Mouse (Mus musculus) thymus, adult 2 months (tissue): ENCODE data around the gene Gtf2a2. TPM values are rescaled to one million over a fixed set of nuclear protein-coding genes. Genes with fewer than 3 reads are reported as not detected.

Source experiments
- DNase-seq: peaks from one replicate; pipeline ENCODE4 v3.0.0; 2021
- H3K27ac ChIP-seq: fragments of 200-500 bp; 2 replicates; pipeline ENCODE4 v1.5.1; 2012; ENCODE audit warnings: low read length, control low read depth; ENCODE audit not compliant: control insufficient read depth, insufficient read depth
- H3K27me3 ChIP-seq: fragments of 200-500 bp; 2 replicates; pipeline ENCODE4 v1.6.1; 2012; ENCODE audit warnings: mild to moderate bottlenecking, low read length, moderate library complexity, mixed read lengths; ENCODE audit not compliant: control insufficient read depth, insufficient read depth
- H3K36me3 ChIP-seq: fragments of 200-500 bp; 2 replicates; pipeline ENCODE4 v1.6.1; 2012; ENCODE audit warnings: mild to moderate bottlenecking, low read length, moderate library complexity; ENCODE audit not compliant: control insufficient read depth, insufficient read depth
- H3K4me1 ChIP-seq: fragments of 200-500 bp; replicated peaks from 2 replicates; pipeline ENCODE4 v1.6.1; 2012; ENCODE audit warnings: low read length; ENCODE audit not compliant: control insufficient read depth, insufficient read depth
- H3K4me3 ChIP-seq: fragments of 200-500 bp; 2 replicates; pipeline ENCODE4 v1.5.1; 2012; ENCODE audit warnings: mild to moderate bottlenecking, low read length, control low read depth, moderate library complexity; ENCODE audit not compliant: control insufficient read depth, insufficient read depth
- CTCF ChIP-seq: fragments of 200-500 bp; IDR thresholded peaks from 2 replicates; pipeline ENCODE4 v1.5.1; 2012; ENCODE audit warnings: mild to moderate bottlenecking, control low read depth, low read length, moderate library complexity, borderline replicate concordance; ENCODE audit not compliant: control insufficient read depth, poor library complexity, insufficient read depth; ENCODE audit errors: extremely low read depth
- POLR2A ChIP-seq: fragments of 200-500 bp; IDR thresholded peaks from 2 replicates; pipeline ENCODE4 v1.6.1; 2012; ENCODE audit warnings: mild to moderate bottlenecking, low read length, control low read depth, moderate library complexity; ENCODE audit not compliant: control insufficient read depth, poor library complexity, insufficient read depth; ENCODE audit errors: extremely low read depth
- WGBS: fragments of 180-500 bp; shearing (Covaris S2); methylation state at CpG from one replicate; pipeline ENCODE4 v1.1.7; 2018; 5-methylcytosine and 5-hydroxymethylcytosine counted together
- polyA plus RNA-seq: library from polyadenylated mRNA; depleted of rRNA; stranded (reverse); fragments of >200 nt; gene quantifications from 2 replicates; pipeline ENCODE4 v1.2.3, GENCODE M21; 2012

Gene Gtf2a2
- polyA plus RNA-seq, 1 experiment, result 48.1 TPM

DNA sequence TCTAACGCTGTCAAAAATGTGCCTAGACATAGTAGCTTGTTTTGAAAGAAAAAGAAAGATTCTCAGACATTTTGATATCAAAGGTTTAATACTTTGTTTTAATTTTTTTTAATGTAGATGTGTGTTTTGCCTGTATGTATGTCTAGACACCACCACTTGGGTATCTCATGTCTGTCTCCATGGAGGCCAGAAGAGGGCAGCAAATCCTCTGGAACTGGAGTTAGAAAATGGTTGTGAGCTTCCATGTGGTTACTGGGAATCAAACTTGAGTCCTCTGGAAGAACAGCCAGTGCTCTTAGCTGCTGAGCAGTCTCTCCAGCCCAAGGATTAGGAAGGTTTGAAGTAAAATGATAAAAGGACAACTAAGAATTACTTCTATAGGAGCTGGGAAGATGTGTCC is 13.0 kb upstream of the Gtf2a2 start:
- TF ChIP-seq POLR2A (no peak), CTCF (no peak)
- peaks cover 91% of the 10 kb centered on the region for H3K36me3 ChIP-seq
- WGBS, result 97% methylated on average over 1 of the region's 1 CpGs
- H3K27ac ChIP-seq, result no peak overlapping the region
- DNase-seq, result no peak
- no peaks in the 10 kb centered on the region for H3K27me3 ChIP-seq
- H3K4me3 ChIP-seq, result no peak overlapping the region
- no peaks in the 10 kb centered on the region for H3K4me1 ChIP-seq

DNA sequence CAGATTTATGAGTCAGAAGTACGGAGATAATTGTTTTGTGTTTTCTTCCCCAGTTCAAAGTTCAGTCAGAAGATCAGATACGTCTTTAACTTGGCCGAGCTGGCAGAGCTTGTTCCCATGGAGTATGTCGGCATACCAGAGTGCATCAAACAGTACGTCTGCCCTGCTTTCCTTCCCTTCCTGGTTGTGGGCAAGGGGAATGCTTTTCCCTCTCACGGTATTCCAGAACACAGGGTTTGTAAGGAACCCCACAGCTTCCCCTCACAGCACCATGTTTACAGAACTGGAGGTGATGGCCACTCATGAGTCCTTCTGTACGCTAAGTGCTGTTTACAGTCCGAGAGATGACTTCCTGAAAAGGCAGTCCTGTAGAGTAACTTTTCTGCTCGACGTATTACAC is 8.8 kb upstream of the Gtf2a2 start:
- peaks cover 93% of the 10 kb centered on the region for H3K36me3 ChIP-seq
- DNase-seq, result no peak

DNA sequence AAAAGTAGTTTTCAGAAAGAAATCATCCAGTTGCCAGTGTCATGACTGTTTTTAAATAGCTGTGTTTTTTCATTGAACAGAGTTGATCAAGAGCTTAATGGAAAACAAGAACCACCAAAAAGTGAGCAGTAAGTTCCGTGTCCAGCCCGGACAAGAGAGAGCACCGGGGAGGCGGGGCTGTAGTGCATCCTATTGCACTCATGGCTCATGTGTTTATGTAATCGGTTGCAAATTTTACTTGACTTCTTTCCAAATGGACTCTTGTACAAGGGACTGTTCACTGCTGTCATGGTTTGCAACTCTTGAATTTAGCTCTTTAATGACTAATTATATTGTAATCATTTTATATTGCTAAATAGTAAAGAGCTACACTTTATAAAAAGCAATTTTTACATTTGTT is 5.4 kb upstream of the Gtf2a2 start:
- Histone ChIP-seq H3K4me3 (no peak overlapping the region), H3K27ac (no peak overlapping the region), H3K4me1 (no peaks in the 10 kb centered on the region), H3K36me3 (peaks cover 67% of the 10 kb centered on the region), H3K27me3 (no peaks in the 10 kb centered on the region)
- 96% methylated on average over 5 of the region's 5 CpGs for WGBS
- no peak for TF ChIP-seq POLR2A
- no peak for TF ChIP-seq CTCF
- no peak for DNase-seq

More for the DNA sequence above, 8.8 kb upstream of the Gtf2a2 start:
- no peak overlapping the region for H3K4me3 ChIP-seq
- TF ChIP-seq CTCF (no peak), POLR2A (no peak)
- WGBS, result 97% methylated on average over 10 of the region's 10 CpGs
- no peaks in the 10 kb centered on the region for H3K27me3 ChIP-seq
- H3K4me1 ChIP-seq, result no peaks in the 10 kb centered on the region
- no peak overlapping the region for H3K27ac ChIP-seq

DNA sequence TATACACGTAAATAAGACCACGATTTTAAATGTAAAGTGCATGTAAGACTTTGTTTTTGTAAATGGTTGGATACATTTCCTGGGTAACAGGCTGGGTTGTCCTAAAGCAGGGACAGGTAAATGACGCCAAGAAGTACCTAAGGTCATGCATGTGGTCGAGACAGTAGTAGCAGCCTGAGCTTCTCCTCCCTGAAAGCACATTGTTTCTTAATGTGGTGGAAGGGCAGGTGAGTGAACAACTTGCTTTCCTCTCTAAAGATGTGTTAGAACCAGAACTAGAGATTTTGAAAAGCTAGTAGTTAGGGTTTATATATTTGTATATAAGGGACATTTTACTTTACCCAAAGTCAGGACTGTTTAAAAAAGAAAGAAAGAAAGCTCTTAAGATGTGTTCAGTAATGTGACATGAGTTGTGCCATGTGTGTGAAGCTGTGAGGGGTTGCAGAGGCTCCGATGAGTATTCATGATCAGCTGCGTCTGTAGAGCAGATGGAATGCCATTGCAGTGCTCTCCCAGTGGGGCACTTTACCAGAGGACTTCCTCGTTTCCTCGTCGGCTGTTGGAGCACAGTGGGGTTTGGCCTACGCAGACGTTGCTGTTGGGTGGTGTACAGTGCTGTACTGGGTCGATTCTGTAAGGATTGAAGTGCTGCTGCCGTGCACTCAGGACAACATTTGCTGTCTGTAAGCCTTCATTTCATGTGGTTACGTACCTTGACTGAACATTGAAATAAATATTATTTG is 4.7 kb upstream of the Gtf2a2 start:
- peaks cover 60% of the 10 kb centered on the region for H3K36me3 ChIP-seq
- H3K4me3 ChIP-seq, result no peak overlapping the region
- WGBS, result 92% methylated on average over 14 of the region's 14 CpGs
- TF ChIP-seq CTCF (no peak), POLR2A (no peak)
- no peak overlapping the region for H3K27ac ChIP-seq
- DNase-seq, result no peak
- H3K4me1 ChIP-seq, result no peaks in the 10 kb centered on the region
- H3K27me3 ChIP-seq, result no peaks in the 10 kb centered on the region

DNA sequence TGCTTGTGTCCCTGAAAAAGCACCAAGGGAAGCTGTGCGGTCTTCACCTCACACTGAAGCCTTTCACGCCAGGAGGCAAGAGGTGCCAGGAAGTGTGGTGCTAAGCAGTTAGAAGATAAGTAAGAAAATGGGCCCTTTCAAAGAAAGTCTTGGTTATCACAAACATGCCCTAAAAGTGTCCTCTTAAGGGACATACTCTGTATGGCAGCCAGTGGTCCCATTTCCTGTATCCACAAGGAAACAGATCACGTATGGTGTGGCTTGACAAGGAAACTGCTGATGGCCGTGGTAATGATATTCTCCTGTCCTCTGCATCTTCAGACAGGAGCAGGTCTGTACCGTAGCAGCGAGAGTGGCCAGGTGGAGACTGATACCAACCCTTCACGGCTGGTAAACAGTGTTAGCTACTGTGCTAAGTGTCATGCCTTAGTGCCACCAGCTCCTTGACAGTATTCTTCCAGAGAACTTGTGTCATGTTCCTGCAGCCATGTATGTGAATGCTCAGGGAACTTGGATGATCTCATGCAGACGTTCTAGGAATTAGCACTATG is 2.5 kb upstream of the Gtf2a2 start:
- WGBS, result 95% methylated on average over 8 of the region's 8 CpGs
- no peak overlapping the region for H3K4me3 ChIP-seq
- H3K36me3 ChIP-seq, result peaks cover 39% of the 10 kb centered on the region

DNA sequence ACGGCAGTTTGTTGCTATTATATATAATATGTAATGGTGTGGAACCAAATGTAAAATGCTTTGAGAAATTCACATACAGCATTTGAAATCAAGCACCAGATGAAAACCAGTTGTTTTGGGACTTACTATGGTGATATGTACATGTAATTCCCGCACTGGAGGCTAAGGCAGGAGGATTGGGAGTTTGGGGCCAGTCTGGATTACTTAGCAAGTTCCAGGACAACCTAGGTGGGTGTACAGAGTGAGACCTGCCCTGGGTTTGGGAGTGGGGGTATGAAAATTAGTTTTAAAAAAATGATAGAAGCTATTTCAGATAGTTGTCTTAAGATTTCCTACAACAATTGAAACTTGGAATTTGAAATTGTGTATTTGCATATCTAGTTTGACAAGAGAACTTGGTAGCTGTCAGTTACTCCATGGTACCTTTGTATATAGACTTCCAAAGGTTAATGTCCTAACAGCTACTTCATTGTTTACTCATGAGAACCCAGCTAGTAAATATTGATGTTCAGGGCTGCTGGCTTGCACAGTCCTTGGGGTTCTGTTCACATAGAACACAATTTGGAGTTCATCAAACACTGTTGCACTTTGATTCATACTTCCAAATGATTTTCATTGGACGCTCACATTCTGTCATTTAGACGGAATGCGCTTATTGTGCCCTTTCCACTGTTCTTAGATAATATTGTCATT is 1.4 kb upstream of the Gtf2a2 start:
- Histone ChIP-seq H3K4me1 (peaks cover 2% of the 10 kb centered on the region), H3K4me3 (no peak overlapping the region), H3K36me3 (peaks cover 31% of the 10 kb centered on the region), H3K27me3 (no peaks in the 10 kb centered on the region), H3K27ac (no peak overlapping the region)
- WGBS, result 95% methylated on average over 5 of the region's 5 CpGs
- DNase-seq, result no peak
- TF ChIP-seq POLR2A, result no peak
- no peak for TF ChIP-seq CTCF

More for the DNA sequence above, 2.5 kb upstream of the Gtf2a2 start:
- DNase-seq, result no peak
- Histone ChIP-seq H3K27ac (no peak overlapping the region), H3K27me3 (no peaks in the 10 kb centered on the region), H3K4me1 (peaks cover 2% of the 10 kb centered on the region)
- TF ChIP-seq CTCF (no peak), POLR2A (no peak)
